Mouse (Mus musculus) embryo, embryonic 10 days (tissue): ENCODE data around the gene Gimap4.
A peak's percentile ranks its signal among the peaks of the same experiment; 100 is the strongest.
"Not testable (repeated sequence)": the region's sequence is repeated elsewhere in the genome, so short reads cannot be mapped to it uniquely, and the experiment has no call there.

Experiments
- DNase-seq: peaks from one replicate; pipeline ENCODE4 v3.0.0-alpha.2; 2015; ENCODE audit warnings: low spot score

Gene Gimap4

DNA sequence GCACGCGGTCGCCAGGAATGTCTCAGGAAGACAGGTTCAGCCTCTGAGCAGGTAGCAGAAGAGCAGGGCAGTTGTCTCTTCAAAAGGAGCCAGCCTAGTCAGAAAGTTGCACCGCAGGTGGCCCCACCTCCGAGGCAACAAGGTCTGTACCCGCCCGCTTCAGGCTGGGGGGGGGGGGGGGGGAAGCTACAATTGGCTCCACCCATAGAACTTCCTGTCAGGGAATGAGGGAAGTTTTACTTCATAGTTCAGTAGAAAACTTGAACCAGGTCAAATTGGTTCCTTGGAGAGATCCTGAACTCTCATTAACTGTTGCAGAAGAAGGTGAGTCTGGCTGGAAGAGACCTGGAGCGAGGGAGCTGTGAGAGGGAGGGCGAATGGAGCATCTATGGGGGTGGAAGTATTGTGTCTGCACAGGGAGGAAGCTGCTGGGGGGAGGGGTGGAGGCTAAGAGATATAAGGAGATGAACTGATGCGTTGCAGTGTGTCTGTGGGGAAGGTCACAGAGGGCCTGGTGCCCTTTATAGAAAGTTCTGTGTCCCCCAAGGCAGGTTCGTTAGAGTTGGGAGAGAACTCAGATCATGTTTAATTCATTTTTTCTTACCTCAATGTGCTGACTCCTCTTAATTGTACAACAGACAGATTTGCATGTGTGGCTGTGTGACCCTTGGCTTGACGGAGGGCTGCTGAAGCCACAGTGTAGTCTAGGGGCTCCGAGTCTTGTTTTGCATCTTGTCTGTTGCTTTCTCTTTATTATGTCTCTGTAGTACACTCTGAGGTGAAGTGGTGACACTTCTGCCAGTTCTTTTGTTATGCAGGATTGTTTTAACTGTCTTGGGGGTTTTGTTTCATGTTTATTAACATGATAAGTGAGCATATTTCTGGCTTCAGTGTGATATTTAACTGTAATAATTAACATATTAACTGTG, 8.2 kb upstream of the Gimap4 start, which contains the start of gene Gimap9:
TSS of gene Gimap9 (plus strand) at position 199 of the 929 bp plus-strand sequence.
- DNase-seq, result peak; percentile 9

GRCm38 (mm10) chr6:48676860-48677415, 7.4 kb upstream of the Gimap4 start:
- no peak for DNase-seq

DNA sequence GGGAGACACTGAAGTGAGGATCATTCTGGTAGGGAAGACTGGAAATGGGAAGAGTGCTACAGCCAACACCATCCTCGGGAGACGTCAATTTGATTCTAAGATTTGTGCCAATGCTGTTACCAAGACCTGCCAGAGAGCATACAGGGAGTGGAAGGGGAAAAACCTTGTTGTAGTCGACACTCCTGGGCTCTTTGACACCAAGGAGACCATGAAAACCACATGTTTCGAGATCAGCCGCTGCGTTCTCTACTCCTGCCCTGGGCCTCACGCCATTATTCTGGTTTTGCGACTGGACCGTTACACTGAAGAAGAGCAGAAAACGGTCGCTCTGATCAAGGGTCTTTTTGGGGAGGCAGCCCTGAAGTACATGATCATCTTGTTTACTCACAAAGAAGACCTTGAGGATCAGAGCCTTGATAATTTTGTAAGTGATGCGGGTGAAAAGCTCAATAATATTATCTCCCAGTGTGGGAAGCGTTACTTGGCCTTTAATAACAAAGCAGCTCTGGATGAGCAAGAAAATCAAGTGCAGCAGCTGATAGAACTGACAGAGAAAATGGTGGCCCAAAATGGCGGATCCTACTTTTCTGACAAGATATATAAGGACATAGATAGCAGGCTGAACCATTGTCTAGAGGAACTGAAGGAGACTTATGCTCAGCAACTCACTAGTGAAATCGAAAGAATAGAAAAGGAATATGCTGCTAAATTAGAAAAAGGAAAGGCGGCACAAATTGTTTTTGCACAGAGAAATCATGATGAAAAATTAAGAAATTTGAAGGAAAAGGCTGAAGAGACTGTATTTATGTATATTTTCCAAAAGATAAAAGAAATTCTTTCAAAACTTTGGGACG, 6.6 kb upstream of the Gimap4 start:
- no peak for DNase-seq

DNA sequence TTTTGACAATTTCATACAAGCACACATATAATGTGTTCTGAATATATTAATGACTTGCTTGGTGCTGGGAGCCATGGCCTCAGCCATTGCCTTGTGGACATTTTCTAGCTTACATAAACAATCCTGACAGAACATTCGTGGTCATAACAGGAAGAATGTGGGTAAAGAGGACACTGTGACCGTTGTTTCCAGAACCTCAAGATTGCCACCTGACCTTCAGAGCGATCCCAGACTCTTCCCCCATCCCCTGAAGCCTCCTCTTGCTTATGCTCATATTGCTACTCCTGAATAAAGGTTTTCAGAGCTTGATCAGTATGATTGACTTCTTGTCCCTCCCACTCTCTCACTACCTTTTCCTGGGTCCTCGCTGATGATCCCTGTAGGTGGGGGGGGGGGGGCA, 6.0 kb upstream of the Gimap4 start:
- no peak for DNase-seq

DNA sequence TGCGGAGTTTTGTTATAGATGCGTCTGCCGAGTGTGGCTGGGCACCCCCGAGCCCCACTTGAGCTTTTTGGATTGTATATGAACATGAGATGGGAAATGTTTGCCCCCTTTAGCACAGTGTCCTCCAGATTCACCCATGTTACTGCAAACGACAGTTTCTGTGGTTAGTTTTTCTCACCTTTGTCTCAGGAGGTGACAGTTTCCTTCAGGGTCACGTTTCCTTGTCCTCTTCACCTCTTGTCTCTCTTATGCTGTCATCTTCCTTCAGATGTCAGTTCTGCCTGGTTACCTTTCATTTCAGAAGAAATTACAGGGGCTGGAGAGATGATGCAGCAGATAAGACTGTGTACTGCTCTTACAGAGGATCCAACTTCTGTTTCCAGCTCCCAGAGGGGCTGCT, 4.6 kb upstream of the Gimap4 start:
- no peak for DNase-seq

DNA sequence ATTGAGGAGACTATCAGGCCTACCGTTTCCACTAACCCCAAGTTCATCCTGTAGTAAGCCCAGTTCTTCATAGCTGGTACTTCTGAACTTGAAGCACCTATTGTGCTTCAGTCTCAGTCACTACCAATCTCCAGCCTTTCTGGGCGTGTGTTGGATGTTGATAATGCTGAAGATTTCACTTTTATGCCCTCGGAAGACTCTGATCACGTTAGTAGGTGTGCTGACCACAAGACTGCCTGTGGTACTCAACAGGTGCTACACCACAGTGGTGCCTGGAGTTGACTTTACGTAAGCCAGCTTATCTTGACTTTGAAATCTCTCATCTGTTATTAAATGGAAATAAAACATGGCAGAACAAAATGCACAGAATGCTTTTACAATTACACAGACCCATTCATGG, 3.9 kb upstream of the Gimap4 start:
- no peak for DNase-seq

- no peak for DNase-seq
Observed at GRCm38 (mm10) chr6:48681472-48682090, 2.8 kb upstream of the Gimap4 start.

DNA sequence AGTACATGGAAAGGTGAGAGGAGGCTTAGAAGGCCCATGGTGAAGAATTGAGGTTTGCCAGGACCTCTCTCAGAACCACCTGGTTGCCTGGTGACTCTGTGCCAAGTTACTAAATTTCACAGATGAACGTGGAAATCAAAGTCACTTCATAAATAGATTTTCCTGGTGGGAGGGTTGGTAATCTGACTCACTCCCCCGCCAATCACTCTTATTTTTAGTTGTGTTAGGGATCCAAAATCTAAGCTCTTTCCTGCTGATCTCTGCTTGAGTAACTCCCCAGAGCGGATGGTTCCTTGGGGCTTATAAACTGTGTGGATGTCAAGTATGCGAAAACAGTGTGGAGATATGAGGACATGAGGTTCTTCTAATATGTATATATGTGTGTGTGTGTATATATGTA, 2.1 kb upstream of the Gimap4 start:
- DNase-seq, result no peak

GRCm38 (mm10) chr6:48683263-48683821, 1.0 kb upstream of the Gimap4 start:
- not testable (repeated sequence) for DNase-seq

DNA sequence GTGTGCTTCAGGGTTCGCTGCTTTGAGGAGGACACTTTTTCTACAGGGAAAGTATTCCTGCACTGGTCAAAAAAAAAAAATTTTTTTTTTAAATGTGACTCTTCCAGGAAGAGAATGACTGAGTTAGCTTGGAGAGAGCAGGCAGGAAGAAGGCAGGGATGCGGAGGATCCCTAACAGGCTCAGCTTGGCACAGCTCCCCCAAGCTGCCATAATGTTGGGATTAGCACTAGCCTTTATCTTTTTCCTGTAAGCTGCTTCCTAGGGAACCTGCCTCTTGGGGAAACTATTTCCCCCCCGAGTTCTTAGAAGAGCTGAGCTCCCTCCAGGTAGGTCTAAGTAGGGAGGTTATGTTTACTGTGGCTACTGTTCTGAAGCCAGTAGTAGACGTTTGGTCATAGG, 457 bp downstream of the Gimap4 start:
- DNase-seq, result no peak

- no peak for DNase-seq
Observed at GRCm38 (mm10) chr6:48685251-48685650, 902 bp downstream of the Gimap4 start.

DNA sequence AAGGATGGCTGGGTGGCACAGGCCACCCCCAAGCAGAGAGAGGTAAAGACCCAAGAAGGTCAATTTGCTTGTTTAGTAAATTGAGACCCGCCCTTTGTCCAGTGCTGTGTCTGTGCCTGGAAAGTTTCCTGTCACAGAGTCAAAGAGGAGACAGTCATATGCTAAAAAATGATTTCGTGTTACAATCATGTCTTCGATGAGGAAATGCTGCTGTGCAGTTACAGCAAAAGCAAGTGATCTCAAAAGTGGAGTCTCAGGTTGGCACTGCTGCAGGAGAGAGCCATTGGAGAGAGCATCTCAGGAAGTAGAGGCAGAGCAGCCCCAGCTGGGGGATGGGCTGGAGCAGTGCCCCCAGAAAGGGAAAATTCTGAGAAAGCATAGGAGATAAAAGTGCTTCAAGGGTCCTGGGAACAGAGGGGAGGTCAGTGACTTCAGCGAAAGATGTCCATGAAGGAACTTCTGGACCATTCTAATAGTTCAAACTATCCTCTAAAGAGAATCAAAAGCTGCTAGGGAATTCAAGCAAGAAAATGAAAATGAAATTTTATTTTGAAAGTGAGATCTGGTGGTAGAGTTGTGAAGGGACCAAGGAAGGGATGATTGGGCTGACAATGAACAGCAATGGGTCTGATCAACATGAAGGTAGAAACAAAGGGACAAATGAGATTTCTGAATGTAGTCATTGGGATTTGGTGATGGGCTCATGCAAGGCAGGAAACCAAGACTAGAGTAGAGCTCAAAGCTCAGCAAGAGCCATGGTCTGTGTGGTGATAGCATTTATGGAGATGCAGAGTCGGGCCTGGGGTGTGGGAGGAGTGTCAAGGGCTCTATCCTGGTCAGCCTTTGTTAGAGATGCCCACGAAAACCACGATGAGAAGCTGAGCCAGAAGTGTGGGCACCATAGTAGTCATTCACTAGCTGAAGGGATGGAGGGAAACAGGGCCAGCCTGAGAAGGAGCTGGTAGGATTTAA, 1.6 kb downstream of the Gimap4 start:
- DNase-seq, result no peak

DNA sequence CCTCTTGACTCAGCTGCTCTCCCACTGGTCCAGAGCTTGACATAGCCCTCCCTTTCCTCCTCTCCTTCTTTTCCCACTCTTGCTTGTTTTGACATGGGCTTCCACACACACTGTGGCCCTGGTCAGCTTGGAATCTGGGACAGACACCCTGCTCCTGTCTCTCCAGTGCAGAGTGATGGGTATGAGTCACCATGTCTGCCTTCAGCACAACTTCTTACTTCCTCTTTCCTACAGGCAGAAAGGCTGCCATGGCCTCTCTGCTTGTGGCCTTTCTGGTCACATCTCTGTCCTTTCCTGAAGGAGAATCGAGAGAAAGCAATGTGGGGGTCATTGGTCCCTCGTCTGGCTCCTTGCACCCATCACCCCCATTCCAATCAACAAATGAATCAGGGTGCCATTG, 2.7 kb downstream of the Gimap4 start:
- DNase-seq, result no peak

DNA sequence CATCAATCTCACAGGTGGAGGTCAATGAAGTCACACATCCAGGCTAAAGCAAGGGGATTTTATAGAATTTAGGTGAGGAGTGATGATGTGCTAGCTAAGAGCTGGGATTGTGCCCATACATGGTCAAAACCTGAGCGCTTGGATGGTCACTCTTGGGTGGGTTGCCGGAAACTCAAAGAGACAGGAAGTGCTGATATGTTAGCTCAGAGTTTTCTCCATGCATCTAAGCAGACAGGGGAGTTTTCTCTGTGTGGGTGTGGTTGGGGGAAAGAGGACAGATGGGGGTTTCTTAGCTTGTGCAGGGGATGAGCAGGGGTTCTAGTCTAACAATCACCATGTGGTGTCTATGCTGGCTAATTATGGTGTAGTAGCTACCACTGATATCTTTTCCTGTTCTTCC, 5.0 kb downstream of the Gimap4 start:
- no peak for DNase-seq

DNA sequence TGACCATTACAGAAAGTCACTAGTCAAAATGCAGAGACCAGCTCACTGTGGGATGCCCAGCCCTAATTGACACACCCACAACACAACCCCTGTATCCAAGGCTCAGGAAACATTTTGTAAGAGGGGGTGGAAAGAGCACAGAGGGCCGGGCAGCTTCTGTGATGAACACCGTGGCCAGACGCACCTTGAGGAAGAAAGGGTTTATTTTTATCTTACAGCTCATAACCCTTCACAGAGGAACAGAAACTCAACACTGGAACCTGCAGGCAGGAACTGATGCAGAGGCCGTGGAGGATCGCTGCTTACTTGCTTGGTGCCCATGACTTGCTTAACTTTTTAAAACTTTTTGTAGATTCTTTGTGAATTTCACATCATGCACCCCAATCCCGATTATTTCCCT, 8.6 kb downstream of the Gimap4 start:
- DNase-seq, result no peak

- DNase-seq, result no peak
Observed at GRCm38 (mm10) chr6:48696830-48697554, 12.6 kb downstream of the Gimap4 start.

DNA sequence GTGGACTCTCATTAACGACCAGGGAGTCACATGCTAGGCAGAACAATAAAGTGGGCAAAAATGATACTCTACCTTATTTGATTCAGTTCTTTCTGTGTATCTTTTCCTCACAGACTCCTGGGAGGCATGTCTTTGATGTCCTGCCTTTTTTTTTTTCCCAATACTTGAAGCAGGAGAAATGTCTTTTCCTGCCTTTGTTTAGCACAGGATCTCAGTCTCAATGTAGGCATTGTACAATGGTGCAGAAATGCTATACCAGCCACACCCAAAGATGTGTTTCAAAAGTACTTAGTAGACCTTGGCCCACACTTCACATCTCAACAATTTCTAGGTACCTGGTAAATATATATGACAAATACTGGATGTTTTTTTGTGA, 13.2 kb downstream of the Gimap4 start:
- no peak for DNase-seq

GRCm38 (mm10) chr6:48698066-48698856, 13.9 kb downstream of the Gimap4 start:
- DNase-seq, result no peak

DNA sequence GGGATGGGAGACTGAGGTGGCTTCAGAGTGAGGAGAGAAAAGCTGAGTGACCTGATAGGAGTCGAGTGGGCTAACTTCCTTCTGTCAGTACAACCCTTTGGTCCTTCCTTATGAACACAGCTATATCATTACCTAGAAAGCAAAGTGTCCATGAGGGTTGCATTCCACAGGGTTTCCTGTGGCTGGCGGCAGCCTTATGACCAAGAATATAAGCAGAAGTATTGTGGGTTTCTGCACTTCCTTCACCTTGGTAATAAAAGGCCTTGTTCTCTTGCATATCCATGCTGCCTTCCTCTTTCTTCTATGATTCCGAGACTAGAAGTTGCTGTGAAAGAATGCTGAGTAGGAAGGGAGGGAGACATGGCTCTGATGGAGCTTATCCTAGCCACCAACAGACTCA, 14.5 kb downstream of the Gimap4 start:
- no peak for DNase-seq
